Mouse (Mus musculus): ENCODE measurements around the gene Fnbp1.
"Not testable (repeated sequence)": the region's sequence is repeated elsewhere in the genome, so short reads cannot be mapped to it uniquely, and the experiment has no call there.

- not testable (repeated sequence) for TF ChIP-seq POLR2A (IDR thresholded peaks at IDR 0.05; ENCODE audit: control insufficient read depth, extremely low read depth, insufficient read depth, low read length, poor library complexity); CTCF (IDR thresholded peaks at IDR 0.05; ENCODE audit: borderline replicate concordance, control insufficient read depth, extremely low read depth, insufficient read depth, low read length, poor library complexity)
These were observed 25.8 kb upstream of the Fnbp1 start for GRCm38 (mm10) chr2:31167571-31167970.
